Mouse (Mus musculus): ENCODE results near the gene Hspa12b.
A peak's percentile ranks its signal among the peaks of the same experiment; 100 is the strongest.
"Not testable (repeated sequence)": the region's sequence is repeated elsewhere in the genome, so short reads cannot be mapped to it uniquely, and the experiment has no call there.

The Hspa12b gene

GRCm38 (mm10) chr2:131127161-131127730, at the start of gene Hspa12b:
Gene Hspa12b, plus strand, starts transcription at chr2:131127280.
- DNase-seq (ENCODE audit: low spot score): peak; percentile 39

GRCm38 (mm10) chr2:131080507-131080906, 46.6 kb upstream of the Hspa12b start:
- DNase-seq (ENCODE audit: low spot score): no peak

GRCm38 (mm10) chr2:131084206-131084605, 42.9 kb upstream of the Hspa12b start:
- DNase-seq (ENCODE audit: low spot score): peak; percentile 49

GRCm38 (mm10) chr2:131086667-131087390, 40.3 kb upstream of the Hspa12b start, which contains the start of gene Siglec1:
Gene Siglec1, minus strand, starts transcription at chr2:131086765.
- DNase-seq (ENCODE audit: low spot score): peak; percentile 76

- no peak for DNase-seq (ENCODE audit: low spot score)
These were observed 38.5 kb upstream of the Hspa12b start for GRCm38 (mm10) chr2:131088581-131088980.

- no peak for DNase-seq (ENCODE audit: low spot score)
These were observed 37.4 kb upstream of the Hspa12b start for GRCm38 (mm10) chr2:131089634-131090033.

- DNase-seq (ENCODE audit: low spot score): peak; percentile 35
These were observed 36.2 kb upstream of the Hspa12b start for GRCm38 (mm10) chr2:131090852-131091251.

- peak; percentile 28 for DNase-seq (ENCODE audit: low spot score)
These were observed 33.5 kb upstream of the Hspa12b start for GRCm38 (mm10) chr2:131093577-131093976.

- DNase-seq (ENCODE audit: low spot score): peak; percentile 90
These were observed 32.3 kb upstream of the Hspa12b start for GRCm38 (mm10) chr2:131094823-131095222.

- DNase-seq (ENCODE audit: low spot score): peak; percentile 50
These were observed 30.8 kb upstream of the Hspa12b start for GRCm38 (mm10) chr2:131096101-131096795.

GRCm38 (mm10) chr2:131097087-131097486, 30.0 kb upstream of the Hspa12b start:
- no peak for DNase-seq (ENCODE audit: low spot score)

GRCm38 (mm10) chr2:131101530-131101929, 25.6 kb upstream of the Hspa12b start:
- no peak for DNase-seq (ENCODE audit: low spot score)

GRCm38 (mm10) chr2:131104021-131104420, 23.1 kb upstream of the Hspa12b start:
- no peak for DNase-seq (ENCODE audit: low spot score)

- not testable (repeated sequence) for DNase-seq (ENCODE audit: low spot score)
These were observed 22.0 kb upstream of the Hspa12b start for GRCm38 (mm10) chr2:131105061-131105460.

GRCm38 (mm10) chr2:131105989-131106388, 21.1 kb upstream of the Hspa12b start:
- DNase-seq (ENCODE audit: low spot score): no peak

GRCm38 (mm10) chr2:131118968-131119574, 8.0 kb upstream of the Hspa12b start:
- DNase-seq (ENCODE audit: low spot score): no peak

- DNase-seq (ENCODE audit: low spot score): no peak
These were observed 2.9 kb upstream of the Hspa12b start for GRCm38 (mm10) chr2:131124166-131124565.

- DNase-seq (ENCODE audit: low spot score): no peak
These were observed 1.7 kb upstream of the Hspa12b start for GRCm38 (mm10) chr2:131125157-131125963.

GRCm38 (mm10) chr2:131125964-131126815, 890 bp upstream of the Hspa12b start:
- DNase-seq (ENCODE audit: low spot score): no peak

GRCm38 (mm10) chr2:131128211-131128610, 1.1 kb downstream of the Hspa12b start:
- DNase-seq (ENCODE audit: low spot score): no peak
